Mouse (Mus musculus): Measurements from ENCODE around the gene Bicdl2.
A peak's percentile ranks its signal among the peaks of the same experiment; 100 is the strongest.

Gene Bicdl2

DNA sequence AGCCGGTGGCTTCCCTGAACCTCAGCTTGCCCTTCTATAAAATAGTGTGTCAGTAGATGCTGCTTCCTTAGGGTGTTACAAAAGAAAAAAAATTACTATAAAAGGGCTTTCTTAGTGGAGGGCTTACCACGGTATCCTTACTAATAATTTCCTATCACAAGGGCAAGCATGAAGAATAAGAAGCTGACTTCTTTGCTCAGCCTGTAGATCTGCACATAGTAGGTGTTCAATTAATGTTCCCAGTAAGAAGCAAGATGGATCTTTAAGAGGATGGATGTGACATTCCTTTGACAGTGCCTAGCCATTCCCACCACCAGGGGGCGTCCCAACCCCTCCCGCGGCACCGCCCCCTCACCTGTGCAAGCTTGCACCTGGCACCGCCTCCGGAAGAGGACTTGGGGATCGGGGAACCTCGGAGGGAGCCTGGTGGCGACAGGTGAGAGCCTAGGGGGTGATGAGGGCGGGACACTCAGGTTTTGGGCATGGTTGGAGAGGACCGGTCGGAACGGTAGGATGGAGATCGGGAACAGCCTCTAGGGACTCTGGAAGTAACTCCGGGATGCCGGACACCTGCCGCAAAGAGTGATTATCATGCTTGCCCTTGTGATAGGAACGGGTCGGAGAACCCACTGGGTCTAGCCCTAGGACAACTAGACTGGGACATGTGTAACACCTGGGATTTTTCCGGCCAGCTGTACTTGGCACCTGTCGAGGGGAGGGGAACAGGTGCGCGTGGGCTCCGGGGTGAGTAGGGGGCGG is at the start of gene Bicdl2:
Gene Bicdl2, plus strand, starts transcription at position 390 of the 759 bp plus-strand sequence.
- DNase-seq (ENCODE audit: low spot score), result peak; percentile 86

DNA sequence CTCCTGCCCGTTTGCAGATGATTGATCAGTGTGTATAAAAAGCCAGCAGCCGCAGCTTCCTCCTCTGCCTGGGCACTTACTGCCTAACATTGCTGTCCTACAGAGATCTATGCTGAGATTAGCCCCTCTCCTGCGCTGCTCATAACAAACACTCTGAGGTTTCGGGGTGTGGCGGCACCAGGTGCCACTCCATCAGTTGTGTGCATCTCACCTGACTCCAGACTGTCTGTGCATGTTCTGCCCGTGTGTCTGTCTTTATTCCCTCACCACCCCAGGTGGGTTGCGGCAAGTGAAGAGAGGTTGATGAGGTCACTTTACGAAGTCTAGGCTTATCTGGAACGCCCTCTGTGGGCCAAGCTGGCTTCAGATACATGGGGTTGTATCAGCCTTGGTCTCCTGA is 43.2 kb upstream of the Bicdl2 start:
- no peak for DNase-seq (ENCODE audit: low spot score)

DNA sequence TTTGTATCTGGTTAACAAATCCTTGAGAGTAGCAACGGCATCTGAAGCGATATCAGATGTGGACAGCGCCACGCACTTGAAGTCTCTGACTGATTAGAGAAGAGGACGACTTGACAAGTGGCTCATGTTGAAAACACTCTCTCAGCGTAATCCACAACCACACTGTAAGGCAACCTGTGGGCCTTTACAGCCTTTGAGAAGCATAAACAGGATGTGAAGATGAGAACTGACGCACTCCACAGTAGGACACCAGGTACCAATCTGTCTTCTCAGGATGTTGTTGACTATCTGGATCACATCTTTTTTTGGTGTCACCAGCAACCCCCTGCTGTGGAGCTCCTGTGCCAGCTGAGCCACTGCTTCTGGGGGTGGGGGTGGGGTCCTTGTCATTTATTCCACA is 40.0 kb upstream of the Bicdl2 start:
- DNase-seq (ENCODE audit: low spot score), result no peak

DNA sequence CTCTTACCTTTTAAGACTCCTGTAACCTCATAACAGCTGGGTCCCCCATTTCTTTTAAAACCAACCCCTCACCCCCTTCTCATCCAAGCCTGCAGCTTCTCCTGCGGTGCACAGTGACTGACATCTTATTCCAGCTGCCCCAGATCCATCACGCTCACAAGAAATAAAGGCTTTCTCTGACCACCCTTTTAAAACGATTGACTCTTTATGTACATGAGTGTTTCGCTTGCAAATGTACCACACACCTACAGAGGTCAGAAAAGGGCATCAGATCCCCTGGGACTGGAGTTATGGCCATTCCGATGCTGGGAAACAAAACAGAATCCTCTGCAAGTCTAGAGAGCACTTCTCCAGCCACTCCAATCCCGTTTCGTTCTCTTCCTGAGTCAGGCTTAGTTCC is 32.5 kb upstream of the Bicdl2 start:
- no peak for DNase-seq (ENCODE audit: low spot score)

DNA sequence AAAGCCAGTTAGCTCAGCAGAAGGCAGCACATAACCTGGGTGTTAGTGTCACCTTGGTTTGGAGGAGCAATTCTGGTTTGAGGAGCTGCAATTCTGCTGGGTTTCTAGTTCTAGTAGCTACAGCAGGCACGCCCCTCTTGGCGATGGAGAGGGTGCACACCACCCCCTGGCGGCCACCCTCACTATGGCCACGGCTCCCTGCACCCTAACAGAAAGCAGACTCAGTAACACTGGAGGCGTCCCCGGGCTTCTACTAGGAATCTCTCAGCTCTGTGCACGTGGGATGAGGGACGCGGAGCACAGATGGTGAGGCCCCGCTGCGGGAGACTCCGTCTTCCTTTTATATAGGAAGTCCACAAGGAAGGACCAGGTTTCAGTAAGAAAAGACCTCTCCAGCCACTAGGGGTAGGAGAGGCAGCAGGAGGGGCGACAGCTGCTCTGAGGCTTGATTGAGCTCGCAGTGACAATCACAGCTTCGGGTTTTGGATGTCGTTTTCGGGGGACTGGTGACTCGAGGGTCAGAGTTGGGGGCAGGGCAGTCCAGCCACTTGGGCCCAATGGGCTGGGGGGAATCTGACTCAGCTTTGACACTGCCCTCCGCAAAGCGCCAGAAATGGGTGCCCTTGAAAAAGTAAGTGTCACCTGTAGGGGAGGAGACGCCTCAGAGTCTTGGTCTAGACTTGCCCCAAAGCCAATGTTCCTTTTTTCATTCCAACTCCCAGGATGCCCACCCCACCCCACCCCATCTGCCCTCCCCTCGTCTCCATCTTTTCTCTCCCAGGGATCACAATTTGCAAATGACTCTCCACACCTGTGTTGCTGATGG is 29.9 kb upstream of the Bicdl2 start:
- peak; percentile 76 for DNase-seq (ENCODE audit: low spot score)

DNA sequence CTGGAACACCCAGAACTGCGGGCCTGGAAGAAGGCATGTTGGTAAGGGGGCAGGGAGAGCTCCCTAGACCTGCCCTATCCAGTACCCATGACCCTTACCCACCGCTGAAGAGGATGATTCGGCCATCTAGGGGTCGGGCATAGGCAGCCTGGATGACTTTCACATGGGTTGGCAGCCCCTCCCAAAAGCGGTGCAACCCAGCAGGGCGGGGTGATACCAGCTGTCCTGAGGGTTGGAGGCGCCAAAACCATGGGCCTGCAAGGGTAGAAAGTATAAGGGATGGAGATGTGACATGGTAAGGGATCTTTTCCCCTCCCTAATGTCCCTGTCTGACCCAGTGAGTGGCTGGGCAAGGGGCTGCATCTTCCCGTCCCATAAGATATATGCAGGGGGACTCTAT is 29.1 kb upstream of the Bicdl2 start:
- DNase-seq (ENCODE audit: low spot score), result no peak

DNA sequence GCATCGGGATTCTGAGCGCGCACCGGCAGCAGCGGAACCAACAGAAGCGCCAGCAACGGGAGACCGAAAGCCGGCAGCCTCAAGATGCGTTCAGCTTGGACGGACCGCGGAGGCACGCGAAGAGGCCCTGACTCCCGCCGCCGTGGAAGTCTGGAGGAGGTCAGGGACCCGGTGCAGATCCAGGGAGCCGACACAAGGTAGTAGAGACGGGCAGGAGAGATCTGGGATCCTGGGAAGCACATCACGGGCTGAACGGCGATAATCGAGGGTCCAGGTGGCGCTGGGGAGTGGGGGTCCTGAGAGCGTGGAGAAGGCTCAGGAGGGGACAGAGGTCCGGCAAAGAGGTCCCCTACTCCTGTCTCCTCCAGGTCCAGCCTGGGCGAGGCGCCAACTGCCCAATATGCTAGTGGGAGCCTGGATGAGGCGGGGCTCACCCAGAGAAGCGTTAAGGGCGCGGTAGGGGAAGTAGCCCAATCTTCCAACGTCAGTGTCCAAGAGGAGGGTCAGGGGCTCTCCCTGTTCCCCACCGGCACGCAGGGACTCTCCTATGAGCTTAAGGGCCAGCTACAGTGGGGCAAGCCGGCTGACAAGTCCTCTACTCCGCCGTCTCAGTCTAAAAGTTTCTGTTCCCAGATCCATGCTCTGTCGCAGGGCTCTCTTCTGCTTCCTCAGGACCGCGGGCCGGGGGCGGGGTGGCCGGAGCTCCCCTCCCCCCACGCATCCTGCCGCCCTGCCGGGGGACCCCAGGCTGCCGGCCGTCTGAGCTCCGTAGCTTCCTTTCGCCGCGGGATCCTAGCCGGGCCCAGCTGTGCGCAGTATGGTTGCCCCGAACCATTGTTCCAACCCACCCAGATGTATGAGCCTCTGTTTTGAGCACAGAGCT is 15.5 kb upstream of the Bicdl2 start, which contains the start of gene Mmp25:
Gene Mmp25, minus strand, starts transcription at position 665 of the 883 bp plus-strand sequence.
- DNase-seq (ENCODE audit: low spot score), result no peak

DNA sequence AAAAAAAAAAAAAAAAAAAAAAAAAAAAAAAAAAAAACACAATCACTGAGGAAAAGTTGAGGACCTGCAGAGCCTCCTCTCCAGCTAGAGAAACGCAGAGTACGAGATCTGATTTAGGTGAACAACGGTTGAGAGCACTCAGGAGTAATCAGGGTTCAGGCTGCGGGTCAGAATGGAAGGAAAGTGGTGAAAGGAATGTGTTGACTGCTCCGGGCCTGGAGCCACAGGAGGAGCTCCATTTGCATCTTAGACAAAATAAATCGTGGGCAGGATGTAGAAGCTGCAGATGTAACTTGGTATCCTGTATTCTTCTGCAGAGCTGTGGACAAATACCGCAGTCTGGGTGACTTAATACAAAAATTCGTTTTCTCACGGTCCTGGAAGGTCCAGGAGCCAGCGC is 14.4 kb upstream of the Bicdl2 start:
- no peak for DNase-seq (ENCODE audit: low spot score)

DNA sequence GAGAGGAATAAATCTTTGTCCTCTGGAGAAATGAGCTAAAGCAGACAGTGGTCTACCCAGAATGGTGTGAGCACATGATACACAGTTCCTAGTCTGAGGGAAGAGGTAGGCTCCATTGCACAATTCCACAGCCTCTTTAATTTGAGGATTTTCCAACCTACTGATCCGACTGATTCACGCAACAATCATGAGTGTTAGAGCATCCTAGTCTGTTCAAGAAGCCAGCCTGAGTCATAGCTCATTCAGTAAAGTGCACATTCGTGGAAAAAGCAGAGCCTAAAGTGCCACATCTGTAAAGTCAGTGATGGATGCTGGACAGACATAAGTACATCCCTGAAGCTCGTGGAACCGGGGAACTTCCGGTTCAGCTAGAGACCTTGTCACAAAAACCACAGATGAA is 8.9 kb upstream of the Bicdl2 start:
- no peak for DNase-seq (ENCODE audit: low spot score)

DNA sequence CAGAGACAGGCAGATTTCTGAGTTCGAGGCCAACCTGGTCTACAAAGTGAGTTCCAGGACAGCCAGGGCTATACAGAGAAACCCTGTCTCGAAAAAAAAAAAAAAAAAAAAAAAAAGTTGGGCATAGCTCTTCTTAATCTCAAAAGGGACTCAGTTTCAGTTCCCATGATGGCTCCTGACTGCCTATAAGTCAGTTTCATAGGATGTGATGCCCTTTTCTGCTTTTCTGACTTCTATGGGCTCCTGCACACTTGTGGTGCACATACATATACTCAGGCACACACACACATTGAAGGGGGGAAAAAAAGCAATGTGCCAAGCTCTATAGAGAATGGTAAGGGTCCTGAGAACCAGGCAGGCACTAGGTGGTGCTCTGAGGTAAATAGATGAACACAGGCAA is 7.0 kb upstream of the Bicdl2 start:
- no peak for DNase-seq (ENCODE audit: low spot score)

DNA sequence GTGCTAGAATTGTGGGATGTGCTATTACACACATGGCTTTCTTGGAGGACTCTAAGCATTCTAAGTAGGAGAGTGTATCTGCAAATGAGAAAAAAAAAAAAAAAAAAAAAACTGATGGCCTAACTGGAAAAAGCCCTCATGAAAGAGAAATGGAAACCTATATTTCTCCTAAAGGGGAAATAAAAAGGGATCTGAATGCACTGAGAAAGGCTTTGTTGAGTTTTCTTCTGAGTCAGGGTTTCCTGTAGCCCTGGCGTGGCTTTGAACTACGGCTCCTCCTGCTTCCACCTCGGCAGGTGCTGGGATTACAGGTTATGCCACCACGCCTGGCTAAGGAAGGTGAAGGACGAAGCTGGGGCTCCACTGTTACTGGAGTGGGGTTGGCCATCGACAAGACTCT is 6.3 kb upstream of the Bicdl2 start:
- no peak for DNase-seq (ENCODE audit: low spot score)

DNA sequence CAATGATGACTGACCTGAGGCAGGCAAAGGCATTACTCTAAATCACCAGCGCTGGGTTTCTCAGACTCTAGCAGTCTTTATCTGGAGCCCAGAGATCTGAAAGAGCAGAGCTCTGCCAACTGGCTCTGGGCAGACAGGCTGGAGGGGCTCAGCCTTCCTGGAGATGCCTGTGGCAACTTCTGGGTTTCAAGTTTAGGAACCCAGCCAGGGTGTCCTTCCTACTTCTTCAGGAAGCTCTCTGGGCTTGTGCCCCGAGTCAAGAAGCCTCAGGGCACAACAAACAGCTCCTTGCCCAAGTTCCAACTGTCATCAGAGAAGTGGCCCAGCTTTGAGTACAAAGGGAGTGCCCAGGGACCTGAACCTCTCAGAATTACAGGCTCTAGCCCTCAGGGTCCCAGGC is 5.9 kb upstream of the Bicdl2 start:
- DNase-seq (ENCODE audit: low spot score), result no peak

DNA sequence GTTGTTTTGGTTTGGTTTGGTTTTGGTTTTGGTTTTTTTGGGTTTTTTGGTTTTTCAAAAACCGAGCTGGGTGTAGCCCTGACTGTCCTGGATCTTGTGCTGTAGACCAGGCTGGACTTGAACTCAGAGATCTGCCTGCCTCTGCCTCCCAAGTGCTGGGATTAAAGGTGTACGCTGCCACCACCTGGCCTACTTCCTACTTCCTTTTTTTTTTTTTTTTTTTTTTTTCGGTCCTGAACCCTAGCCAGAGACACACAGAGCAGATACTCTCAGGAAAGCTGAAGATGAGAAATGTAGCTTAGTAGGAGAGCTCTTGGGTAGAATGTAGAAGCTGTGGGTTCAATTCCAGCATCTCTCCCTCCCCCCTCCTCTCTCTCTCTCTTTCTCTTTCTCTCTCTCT is 1.9 kb upstream of the Bicdl2 start:
- DNase-seq (ENCODE audit: low spot score), result no peak

DNA sequence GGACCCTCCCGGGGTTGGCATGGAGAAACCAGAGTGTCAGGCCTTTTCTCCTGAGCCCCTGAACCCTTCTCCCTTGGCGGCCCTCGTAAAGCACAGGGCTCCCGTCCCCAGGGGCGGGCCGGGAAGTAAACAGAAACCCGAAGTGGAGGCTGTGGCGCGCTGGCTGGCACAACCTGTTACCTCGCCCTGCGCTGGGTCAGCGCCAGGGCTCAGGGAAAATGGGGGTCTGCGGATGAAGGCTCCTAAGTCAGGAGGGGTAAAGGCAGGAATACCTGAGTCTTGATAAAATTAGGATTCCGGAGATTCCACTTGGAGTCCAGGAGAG is 532 bp downstream of the Bicdl2 start:
- DNase-seq (ENCODE audit: low spot score), result no peak

DNA sequence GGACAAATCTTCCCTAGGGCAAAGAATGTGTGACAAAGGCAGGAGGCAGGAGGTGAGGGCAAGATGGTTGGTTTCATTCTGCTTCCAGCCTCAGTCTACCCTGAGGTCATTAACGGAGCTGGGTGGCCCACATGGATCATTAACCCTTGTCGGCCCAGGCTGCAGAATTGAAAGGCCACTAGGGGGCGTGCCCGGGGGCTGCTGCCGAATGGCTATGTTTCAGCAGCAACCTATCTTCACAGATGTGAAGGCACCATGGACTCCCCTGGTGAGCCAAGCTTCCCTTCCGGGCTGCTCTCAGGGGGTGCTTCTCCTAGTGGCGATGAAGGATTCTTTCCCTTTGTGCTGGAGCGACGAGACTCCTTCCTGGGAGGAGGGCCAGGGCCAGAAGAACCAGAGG is 1.2 kb downstream of the Bicdl2 start:
- DNase-seq (ENCODE audit: low spot score), result no peak

DNA sequence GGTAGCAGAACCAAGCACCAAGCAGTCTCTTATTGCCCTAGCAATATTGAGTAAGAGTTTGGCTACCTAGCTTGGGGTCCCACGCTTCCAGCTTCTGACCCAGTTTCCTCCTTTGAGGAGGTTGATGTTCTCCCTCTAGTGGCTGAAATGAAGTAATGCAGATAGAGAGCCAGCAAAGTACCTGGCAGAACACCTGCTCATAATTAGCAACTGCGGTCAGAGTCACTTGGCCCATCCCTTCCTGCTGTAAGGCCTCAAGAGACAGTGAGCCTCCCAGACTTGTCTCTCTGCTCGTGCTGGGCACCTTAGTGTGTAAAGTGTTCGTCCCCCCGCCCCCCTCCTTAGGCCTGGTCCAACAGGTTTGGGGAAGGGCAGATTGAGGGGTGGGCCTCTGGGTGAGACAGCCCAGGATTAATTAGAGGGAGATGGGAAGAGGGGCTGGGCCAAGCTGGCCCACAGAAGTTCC is 4.3 kb downstream of the Bicdl2 start:
- no peak for DNase-seq (ENCODE audit: low spot score)

DNA sequence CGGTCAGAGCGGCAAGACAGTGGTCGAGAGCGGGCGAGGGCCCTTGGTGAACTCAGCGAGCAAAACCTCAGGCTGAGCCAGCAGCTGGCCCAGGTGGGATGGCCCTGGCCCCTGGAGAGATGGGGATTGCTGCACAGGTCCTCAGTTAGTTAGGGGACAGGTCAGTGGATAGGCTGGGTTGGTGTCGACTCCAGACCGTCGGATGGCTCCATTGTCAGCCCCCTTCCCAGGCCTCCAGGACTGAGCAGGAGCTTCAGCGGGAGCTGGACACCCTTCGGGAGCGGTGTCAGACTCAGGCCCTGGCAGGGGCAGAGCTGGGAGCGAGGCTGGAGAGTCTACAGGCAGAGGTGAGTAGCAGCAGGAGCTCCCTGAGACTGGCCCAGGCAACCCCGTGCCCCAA is 5.2 kb downstream of the Bicdl2 start:
- no peak for DNase-seq (ENCODE audit: low spot score)

DNA sequence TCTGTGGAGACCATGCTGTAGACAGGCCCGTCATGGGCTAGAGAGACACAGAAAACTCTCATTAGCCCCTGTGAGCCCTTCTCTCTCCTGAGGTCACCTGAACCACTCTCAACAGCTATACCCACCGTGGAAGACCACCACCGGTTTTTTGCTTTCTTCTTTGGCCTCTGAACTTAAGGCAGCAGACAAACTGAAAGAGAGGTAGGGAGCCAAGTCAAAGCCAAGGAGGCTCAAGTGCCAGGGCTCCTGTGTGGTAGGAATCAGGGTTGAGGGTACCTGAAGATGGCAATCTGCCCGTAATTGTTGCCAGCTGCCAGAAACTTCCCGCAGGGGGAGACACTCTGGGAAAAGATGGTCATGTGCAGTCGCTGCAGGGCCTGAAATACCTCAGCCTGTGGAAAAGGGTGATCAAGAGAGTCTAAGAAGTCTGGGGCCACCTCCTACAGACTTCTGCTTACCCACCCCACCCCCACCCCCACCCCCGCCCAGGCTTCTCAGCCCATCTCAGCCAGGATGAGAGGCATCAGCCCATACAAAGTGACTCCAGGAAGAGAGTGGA is 10.3 kb downstream of the Bicdl2 start:
- no peak for DNase-seq (ENCODE audit: low spot score)

DNA sequence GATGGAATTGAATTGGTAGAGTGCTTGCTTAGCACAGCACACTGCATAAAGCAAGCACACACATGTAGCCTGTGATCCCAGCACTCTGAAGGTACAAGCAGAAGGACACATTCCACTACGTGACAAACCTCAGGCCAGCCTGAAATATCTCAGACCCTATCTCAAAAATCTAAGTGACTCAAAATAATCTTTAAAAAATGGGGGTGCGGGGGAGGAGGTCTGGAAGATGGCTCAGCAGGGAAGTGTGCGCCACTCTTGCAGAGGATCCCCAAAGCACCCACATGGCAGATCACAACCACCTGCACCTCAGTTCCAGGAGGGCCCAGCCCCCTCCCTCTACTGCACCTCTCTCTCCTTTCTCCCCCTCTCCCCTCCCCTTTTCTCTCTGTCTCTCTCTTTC is 11.2 kb downstream of the Bicdl2 start:
- DNase-seq (ENCODE audit: low spot score), result no peak

DNA sequence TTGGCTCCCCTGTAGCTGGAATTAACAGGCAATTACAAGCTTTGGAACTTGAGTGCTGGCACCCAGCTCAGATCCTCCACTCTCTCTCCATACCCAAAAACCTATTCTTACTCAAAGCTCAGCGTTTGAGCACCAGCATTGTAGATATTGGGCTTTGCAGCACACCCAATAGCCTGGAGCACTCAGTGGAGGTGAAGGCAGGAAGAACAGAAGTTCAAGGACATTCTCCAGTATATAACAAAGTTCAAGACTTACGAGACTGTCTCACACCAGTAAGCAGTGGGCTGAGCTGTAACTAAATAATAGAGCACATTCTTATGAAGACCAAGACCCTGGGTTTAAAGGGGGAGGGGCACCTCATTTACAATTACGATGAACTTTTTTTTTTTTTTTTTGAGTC is 12.5 kb downstream of the Bicdl2 start:
- DNase-seq (ENCODE audit: low spot score), result no peak

DNA sequence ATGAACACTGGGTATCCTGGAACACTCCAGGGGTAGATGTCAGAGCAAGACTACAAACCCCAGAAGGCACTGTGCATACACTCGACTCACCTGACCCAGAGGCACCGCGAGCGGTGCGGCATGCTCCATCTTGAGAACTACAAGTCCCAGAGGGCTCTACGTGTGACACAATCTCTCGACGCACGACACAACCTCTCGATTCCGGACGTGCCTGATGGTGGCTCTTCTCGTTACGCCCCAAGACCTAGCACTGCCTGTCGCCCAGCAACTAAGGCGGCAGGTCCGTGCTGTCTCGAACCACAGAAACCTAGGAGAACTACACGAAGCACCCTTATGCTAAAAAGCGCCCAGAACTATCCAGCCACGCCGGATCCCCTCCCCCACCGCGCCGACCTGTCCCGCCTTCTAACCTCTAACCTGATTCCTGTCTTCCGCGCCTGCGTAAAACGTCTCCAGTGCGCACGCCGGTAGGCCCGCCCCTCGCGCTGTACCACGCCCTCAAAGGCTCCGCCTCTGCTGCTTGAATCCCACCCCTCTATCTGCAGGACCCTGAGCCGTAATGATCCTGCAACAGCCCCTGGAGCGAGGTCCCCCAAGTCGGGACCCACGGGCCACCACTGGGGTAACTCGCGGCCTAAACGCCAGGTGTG is 13.2 kb downstream of the Bicdl2 start, which contains the start of the genes Hcfc1r1 and Thoc6:
Gene Hcfc1r1, plus strand, starts transcription at position 173 of the 650 bp plus-strand sequence.
Gene Thoc6, minus strand, starts transcription at position 459 of the 650 bp plus-strand sequence.
- peak; percentile 90 for DNase-seq (ENCODE audit: low spot score)
